Mouse (Mus musculus) spleen, postnatal 4 days (tissue): ENCODE results near the gene Kif22.

ENCODE experiments used
- DNase-seq, 2 experiments: peaks; one replicate each; pipeline ENCODE4 v3.0.0; 2022; ENCODE audit warnings: low spot score in 2 of 2

Gene Kif22

DNA sequence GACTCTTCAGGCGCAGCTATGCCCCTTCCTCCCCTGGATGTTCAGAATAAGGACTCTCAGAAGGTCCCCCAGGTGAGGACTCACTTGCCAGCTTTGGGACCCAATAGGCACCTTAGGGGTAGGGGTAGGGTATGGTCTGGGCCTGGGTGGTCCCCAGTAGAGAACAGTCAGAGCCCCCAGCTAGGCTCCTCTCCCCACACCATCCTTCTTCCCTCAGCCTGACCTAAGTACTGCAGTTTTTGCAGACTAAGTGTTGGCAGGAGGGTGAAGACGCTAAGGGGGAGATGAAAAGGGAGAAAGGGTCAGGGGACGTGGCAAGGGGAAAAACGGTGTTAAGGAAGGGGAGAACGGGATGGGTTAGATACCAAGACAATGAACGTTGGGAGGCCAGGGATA lies 24.3 kb downstream of the Kif22 start:
- DNase-seq = no peak

GRCm38 (mm10) chr7:127016971-127017949 lies 25.0 kb downstream of the Kif22 start, which contains the start of gene Pagr1a:
Gene Pagr1a, minus strand, starts transcription at chr7:127017352.
- DNase-seq = peak; percentile 97 to 99

- DNase-seq = no peak
Measured at GRCm38 (mm10) chr7:127016486-127016938, 25.8 kb downstream of the Kif22 start.

- DNase-seq = no peak
Measured at GRCm38 (mm10) chr7:127016481-127016485, 26.0 kb downstream of the Kif22 start, which contains the start of gene Pagr1b. Gene Pagr1b, minus strand, starts transcription at chr7:127016484.

DNA sequence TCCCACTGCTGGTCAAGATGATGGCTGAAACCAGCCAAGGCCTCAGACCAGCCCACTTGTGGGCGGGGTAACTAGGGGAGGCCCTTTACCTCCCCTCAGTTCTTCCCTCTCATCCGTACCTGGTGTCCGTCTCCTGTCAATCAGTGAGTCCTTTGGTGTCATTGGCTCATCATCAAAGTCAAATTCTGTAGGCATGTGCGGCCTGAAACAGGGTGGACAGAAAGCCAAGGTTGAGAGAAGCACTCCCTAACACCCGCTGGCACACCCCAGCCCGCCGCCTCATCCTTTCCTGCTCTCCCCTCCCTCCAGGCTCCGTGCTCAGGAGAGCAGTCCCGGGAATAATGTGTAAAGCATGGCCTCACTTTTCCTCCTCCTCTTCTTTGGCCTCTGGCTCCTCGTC lies 26.2 kb downstream of the Kif22 start:
- DNase-seq = peak in 1 of 2 experiments; percentile 40

GRCm38 (mm10) chr7:127014993-127015392 lies 27.3 kb downstream of the Kif22 start:
- DNase-seq = no peak

DNA sequence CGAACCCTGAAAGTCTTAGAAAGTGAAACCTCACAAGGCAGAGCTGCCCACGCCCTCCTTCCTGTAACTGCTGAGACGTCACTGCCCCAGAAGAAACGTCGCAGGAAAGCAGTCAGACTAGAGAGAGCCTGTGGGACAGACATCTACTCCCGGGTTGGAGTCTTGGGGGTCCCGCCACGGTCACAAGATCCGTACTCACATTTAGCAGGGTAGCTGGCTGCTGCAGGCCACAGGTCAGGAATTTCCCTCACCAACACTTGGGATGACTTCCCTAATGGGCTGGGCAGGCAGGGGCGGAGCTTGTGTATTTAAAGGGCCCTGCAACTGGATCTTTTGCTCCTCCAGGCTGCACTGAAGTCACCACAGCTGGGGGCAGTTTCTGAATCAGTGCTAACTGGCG lies 28.0 kb downstream of the Kif22 start, which contains the start of gene Mvp:
TSS of gene Mvp (minus strand) at position 302 of the 400 bp plus-strand sequence.
- peak; percentile 48 to 76 for DNase-seq

GRCm38 (mm10) chr7:127013385-127013784 lies 28.9 kb downstream of the Kif22 start:
- no peak for DNase-seq

- no peak for DNase-seq
Measured at GRCm38 (mm10) chr7:127012845-127013244, 29.4 kb downstream of the Kif22 start.

- no peak for DNase-seq
Measured at GRCm38 (mm10) chr7:127012374-127012773, 29.9 kb downstream of the Kif22 start.

DNA sequence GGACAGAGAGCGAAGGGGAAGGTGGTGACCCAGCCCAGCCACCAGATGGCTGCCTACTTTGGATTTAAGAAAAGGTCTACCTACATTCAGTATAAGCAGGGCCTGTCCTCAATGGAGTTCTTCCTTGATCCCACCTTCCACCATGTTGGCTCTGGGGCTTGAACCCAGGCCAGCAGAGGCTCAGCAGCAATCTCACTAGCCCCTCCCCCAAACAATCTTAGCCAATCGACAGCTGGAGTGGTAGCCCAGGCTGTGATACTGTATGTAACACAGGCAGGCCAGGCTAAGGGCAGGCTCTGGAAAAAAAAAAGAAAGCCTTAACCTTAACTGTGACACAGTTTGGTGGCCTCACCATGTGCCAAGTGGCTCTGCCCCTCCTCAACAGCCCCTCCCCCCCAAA lies 30.6 kb downstream of the Kif22 start:
- DNase-seq = no peak

- DNase-seq = no peak
Measured at GRCm38 (mm10) chr7:127011051-127011450, 31.2 kb downstream of the Kif22 start.

DNA sequence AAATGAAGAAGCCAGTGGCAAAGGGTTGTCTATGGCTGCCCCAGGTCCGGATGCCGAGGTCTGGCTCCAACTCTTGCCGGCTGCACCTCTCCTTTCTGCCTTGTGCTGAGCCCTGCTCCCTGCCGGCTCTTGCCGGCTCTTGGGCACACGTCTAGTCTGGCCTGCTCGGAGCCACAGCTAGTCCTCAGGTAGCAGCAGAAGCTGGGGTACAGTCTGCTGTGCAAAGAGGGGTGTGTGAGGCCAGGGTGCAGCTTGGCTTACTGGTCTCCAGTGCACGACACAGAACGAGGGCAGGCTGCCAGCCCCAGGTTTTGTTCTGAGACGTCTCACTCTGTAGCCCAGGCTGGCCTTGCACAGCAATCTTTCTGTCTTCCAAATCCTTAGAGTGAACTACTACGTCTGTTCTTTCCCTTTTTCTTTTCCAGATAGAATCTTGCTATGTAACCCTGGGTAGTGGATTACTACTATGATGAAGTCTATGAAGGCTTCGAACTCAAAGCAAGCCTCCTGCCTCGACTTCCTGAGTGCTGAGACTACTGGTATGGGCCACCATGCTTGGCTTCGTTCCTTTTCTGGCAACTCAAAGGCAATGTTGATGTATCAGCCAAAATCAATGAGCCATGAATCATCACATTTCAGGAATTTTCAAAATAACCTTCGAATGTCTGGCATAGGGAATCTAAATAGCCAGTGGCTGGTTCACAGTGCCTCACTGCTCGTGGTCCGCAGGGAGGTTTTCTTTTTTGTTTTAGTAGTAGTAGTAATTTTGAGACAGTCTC lies 32.8 kb downstream of the Kif22 start:
- no peak for DNase-seq

GRCm38 (mm10) chr7:127008239-127009019 lies 33.8 kb downstream of the Kif22 start:
- DNase-seq = peak; percentile 55 to 78

- DNase-seq = no peak
Measured at GRCm38 (mm10) chr7:127007313-127008024, 34.8 kb downstream of the Kif22 start.

DNA sequence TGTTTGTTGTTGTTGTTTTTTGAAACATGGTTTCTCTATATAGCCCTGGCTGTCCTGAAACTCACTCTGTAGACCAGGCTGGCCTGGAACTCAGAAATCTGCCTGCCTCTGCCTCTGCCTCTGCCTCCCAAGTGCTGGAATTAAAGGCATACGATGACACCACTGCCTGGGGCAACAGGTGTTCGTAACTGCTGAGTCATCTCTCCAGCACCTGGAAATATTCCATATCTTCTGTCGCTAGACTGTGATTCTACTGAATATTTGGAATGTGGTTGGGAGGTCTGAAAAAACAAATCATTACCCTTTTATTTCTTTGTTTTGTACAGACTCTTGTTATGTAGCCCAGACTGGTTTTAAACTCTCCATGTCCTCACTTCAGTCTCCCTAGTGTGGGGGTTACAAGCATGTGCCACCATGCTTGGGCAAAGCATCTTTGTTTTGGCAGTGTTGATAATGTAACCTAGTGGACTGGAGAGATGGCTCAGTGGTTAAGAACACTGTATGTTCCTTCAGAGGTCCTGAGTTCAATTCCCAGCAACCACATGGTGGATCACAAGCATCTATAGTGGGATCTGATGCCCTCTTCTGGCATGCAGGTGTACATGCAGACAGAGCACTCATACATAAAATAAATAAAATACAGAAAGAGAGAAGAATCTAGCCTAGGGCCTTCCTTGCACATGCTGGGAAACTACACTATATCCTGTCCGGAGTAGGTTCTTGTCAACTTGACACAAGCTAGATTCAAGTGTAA lies 38.0 kb downstream of the Kif22 start:
- DNase-seq = no peak

- DNase-seq = no peak
Measured at GRCm38 (mm10) chr7:127003620-127004019, 38.7 kb downstream of the Kif22 start.

GRCm38 (mm10) chr7:126999568-126999967 lies 42.7 kb downstream of the Kif22 start:
- DNase-seq = no peak

DNA sequence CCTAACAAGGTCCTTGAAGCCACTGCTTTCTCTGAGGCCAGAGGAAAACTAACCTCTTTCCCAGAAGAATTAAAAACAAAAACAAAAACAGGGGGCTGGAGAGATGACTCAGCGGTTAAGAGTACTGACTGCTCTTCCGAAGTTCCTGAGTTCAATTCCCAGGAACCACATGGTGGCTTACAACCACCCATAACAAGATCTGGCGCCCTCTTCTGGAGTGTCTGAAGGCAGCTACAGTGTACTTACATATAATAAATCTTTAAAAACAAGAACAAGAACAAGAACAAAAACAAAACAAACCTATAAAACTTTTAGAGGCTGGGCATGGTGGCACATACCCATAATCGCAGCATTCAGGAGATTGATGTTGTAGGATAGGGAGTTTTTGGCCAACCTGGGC lies 45.8 kb downstream of the Kif22 start:
- DNase-seq = no peak

- DNase-seq = no peak
Measured at GRCm38 (mm10) chr7:126988816-126989215, 53.5 kb downstream of the Kif22 start.

DNA sequence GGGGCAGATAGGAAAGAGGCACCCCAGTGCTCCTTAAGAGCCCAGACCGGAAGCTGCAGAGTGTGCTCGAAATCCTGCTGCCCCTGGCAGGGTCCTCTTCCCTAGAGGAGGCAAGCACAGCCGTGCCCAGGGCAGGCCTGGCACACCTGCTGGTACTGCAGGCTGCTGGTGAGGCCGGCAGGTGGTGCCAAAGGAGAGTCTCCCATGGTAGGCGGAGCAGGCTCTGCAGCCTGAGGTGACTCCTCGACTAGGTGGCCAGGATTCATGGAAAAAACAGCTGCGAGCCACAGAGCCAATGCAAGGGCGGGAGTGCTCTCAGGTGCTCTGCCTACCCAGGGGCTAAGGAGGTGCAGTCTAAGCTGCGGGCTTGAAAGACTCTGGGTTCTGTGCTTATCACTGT lies 56.0 kb downstream of the Kif22 start:
- DNase-seq = no peak
